Mouse (Mus musculus): ENCODE data around the gene Mmaa.

DNA sequence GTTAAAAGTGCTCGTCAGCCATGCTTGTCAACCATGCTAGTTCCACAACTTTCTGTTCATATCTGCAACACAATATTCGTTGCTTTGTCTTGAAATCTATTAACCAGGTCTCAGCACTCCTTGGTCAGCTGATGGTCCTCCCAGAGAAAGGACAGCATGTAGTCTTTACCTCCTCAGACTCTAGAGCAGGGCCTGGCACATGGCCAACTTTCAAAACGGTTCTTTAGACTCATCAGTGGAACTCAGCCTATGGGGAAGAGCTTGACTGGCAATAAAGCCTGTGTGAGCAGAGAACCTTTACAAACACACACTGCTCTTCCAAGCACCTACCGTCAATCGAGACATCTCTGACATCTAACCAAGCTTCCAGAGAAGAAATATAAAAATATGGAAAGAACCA is 5.1 kb downstream of the Mmaa start:
- TF ChIP-seq CTCF (IDR thresholded peaks at IDR 0.05; ENCODE audit: borderline replicate concordance, insufficient read depth, low read depth, low read length) = no peak
- TF ChIP-seq POLR2A (IDR thresholded peaks at IDR 0.05; ENCODE audit: borderline replicate concordance, insufficient read depth, low read length) = no peak

Measured in cerebellum, adult 2 months (tissue).